Mouse (Mus musculus): ENCODE measurements around the gene Vhl.
A peak's percentile ranks its signal among the peaks of the same experiment; 100 is the strongest.
"Not testable (repeated sequence)": the region's sequence is repeated elsewhere in the genome, so short reads cannot be mapped to it uniquely, and the experiment has no call there.

The Vhl gene

DNA sequence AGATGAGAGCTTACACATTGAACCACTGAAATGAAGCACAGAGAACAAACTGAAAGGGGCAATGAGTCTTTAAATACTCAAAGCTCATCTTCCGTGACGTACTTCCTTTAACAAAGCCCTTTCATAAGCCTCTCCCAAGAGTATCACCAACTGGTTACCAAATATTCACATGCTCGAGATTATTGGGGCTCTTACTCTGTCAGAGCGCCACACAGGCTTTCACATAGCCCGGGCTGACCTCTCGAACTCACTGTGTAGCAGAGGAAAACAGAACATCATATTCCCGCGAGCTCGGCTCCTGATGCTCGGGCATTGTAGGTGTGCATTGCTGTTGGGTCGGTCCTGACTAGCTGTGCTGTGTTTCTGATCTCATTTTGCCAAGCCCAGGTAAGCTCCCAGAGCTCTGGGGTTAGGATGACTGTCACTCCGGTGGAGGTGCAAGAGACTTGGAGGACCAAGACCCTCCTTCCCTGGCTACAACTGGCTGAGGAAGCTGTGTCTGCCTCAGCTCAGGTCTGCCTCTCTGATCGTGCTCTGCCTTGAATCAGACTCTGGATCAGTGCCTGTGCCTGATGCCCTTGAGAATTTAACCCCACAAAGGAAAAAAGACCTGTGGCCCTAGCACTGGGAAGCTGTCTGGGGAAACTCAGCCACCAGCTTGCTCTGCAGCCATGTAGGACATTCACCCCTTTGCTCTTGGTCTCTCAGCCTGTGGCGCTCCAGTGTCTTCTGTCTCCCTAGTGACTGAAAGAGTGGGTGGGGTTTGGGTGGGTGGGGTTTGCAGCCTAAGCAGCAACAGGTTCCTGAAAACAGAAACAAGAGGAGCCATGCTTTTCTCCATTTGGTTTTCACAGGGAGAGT is 37.0 kb downstream of the Vhl start:
- peak in 1 of 2 experiments; percentile 9 for DNase-seq (ENCODE audit: low read depth in 2 of 2, low spot score in 2 of 2)

DNA sequence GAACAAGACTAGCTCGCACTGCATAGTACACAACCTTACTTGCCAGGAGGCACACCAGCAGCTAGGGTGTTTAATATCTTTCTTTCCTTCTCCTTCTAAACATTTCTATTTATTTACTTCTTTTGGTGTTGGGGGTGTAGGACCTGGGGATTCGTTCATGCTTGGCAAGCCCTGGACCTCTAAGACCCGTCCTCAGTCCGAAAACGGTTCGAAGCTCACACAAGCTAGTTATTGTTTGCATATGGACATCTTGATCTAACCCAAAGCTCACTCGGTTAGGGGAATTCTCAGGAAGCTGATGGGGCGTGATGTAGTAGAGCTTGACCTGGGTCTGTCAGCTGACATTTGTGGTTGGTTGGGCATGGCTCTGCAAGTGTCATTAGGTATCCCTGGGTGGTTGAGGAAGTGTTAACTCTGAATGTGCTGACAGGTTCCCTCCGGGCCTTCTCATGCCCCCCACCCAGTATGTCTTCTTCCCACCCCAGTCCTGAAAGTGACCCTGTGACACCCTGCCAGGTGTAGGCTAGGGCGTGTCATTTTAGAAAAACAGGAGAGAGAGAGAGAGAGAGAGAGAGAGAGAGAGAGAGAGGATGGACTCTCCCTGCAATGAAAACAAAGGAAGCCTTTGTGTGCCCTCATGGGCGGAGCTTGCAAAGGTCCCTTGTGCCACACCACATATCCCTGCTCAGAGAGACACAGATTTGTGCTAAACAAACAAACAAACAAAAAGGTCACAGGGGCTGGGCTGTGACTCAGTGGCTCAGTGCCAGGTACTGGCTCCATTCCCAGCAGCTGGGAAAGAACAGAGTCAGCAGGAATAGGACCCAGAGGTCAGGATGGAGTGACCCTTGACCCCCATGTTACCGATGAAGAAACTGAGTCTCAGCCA is 37.8 kb downstream of the Vhl start:
- peak in 1 of 2 experiments; percentile 8 for DNase-seq (ENCODE audit: low read depth in 2 of 2, low spot score in 2 of 2)

DNA sequence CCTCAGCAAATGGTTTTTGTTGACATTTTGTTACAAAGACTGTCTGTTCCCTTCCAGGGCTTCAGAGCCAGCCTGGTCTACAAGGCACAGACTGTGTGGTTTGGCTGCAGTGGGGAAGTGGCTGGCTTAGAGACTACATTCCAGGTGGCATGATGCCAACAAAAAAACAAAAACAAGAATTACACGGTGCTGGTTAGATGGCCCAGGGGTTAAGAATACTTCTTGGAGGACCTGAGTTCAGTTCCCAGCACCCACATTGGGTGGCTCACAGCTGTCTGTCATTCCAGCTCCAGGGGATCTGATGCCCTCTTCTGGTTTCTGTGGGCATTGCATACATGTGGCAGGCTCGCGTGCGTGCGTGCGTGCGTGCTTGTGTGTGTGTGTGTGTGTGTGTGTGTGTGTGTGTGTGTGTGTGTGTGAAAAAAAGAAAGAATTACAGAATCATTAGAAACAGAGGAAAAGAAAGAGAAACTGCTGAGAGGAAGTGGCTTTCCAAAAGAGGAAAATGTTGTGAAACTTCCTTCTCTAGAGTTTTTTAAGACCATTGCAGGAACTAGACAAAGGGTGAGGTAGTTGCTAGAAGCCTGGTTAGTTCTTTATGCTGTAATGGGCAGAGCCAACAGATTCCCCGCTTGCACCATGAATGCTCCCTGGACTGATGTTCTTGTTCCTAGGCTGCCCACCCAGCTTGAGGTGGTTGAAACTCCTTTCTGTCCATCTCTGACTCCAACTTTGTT is 39.4 kb downstream of the Vhl start:
- peak in 1 of 2 experiments; percentile 13 for DNase-seq (ENCODE audit: low read depth in 2 of 2, low spot score in 2 of 2)

DNA sequence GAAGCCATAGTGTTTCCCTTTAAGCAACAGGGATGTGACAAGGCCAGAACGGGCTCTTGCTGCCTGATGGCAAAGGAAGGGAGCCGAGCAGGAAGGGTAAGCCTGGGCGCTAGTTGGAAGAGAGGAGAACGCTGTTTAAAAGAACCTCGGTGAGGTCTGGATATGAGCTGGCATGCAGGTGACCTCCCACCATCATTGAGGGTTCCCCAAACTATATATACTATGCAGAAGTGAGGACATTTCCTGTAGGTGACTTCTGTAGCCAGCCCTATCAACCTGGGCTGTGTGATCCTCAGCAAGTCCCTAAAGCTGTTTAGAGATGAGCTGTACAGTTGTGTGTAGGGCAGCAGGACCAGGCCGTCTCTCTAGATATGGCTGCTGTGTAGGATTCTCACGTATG is 40.5 kb downstream of the Vhl start:
- DNase-seq (ENCODE audit: low read depth in 2 of 2, low spot score in 2 of 2), result no peak

DNA sequence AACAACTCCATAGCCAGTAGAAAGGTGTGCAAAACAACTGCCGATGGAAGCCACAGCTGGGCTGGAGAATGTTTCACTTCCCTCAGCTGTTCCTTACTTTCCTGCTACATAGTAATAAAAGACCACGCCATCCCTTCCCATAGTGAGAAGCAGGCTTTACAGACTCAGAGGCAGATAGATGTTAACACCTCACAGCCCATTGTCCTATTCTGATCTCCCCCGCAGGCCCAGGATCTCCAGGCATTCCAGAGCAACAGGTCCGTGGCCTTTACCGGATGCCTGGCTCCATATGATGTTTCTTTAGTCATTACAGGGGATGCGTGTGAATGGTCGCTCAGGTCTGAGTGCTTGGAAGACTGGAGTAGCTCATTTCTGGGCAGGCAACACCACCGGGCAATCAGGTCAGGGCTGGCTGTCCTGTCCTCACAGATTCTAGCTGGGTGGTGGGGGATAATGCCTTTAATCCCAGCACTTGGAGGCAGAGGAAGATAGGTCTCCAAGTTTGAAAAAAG is 43.9 kb downstream of the Vhl start:
- DNase-seq (ENCODE audit: low read depth in 2 of 2, low spot score in 2 of 2), result no peak

DNA sequence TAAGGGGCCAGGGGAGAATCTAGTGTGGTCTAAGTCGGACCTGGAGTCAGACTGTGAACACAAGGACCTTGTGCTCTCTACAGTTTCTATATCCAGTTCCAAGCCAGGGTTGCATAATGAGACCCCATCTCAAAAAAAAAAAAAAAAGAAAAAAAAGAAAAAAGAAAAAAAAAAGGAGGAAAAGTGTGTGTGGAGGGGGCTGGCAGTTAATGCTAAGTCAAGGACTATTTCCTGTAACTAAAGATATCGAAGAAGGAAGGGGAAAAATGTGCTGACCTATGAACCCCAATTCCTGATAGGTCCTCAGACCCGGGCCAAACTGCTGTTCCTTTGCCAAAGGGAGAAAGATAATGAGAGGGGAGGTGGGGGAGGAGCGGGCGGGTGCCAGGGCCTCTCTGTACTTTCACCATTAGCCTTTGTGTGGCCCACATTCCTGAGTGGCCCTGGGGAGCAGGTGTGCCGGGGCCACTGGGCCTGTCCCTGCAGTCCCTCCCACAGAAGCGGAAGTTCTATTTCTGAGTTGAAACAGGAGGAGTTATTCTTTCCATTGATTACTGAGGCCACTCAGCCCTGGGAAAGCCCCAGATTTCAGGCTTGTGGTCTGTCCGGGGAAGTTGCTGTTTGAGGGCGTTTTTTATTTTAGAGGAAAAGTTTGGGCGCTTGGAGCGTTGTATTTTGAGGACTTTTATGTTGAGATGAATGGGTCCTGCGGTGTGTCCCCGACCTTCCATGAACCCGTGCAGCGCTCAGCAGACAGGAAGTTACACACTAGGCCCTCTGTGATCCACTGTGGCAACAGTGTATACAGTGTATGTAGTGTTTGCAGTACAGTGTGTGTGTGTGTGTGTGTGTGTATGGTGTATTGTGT is 44.8 kb downstream of the Vhl start:
- peak; percentile 61 to 63 for DNase-seq (ENCODE audit: low read depth in 2 of 2, low spot score in 2 of 2)

DNA sequence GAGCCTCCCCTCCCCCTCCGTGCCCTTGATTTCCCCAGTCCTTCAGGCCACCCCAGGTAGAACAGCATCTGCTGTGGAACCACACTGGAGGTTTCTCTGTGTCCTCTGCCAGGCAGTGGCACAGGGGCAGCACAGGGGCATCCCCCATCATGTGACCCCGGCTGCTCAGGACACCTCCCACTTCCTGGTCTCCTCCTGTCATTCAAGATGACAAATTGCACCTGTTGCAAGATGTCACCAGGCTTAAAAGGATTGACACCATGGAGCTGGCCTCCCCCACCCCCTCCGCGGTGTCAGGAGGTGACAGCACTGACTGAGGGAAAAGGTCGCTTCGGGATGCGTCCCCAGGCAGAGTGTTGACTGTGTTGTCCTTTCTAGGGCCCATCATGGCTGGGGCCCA is 46.1 kb downstream of the Vhl start:
- DNase-seq (ENCODE audit: low read depth in 2 of 2, low spot score in 2 of 2), result peak; percentile 43

DNA sequence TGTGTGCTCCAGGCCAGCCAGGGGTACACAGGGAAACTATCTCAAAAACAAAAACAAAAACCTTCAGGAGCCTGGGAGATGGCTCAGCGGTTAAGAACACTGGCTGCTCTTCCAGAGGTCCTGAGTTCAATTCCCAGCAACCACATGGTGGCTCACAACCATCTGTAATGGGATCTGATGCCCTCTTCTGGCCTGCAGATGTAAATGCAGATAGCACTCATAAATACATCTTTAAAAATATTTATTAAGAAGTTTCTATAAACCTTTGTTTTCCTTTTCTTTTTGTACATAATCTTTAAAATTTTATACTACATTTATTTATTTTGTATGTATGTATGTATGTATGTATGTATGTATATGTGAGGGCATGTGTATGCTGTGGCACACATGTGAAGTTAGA is 48.3 kb downstream of the Vhl start:
- DNase-seq (ENCODE audit: low read depth in 2 of 2, low spot score in 2 of 2), result not testable (repeated sequence)

DNA sequence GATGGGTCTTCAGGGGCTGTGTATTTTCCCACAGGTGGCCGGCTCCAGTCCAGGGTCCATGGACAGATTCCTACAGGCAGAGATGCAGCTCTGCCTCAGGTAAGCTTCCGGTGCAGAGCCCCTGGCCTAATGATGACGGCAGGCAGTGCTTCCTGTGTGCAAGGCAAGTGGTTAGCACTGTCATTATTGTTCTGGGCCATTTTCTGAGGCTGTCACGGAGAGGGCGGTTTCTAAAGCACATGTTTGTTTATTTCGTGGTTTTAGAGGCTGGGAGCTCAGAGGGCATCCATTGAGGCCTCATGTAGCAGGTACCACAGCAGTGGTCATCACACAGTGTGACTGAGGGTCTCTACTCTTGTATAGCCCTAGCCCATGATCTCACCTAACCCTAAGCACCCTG is 49.2 kb downstream of the Vhl start:
- no peak for DNase-seq (ENCODE audit: low read depth in 2 of 2, low spot score in 2 of 2)

DNA sequence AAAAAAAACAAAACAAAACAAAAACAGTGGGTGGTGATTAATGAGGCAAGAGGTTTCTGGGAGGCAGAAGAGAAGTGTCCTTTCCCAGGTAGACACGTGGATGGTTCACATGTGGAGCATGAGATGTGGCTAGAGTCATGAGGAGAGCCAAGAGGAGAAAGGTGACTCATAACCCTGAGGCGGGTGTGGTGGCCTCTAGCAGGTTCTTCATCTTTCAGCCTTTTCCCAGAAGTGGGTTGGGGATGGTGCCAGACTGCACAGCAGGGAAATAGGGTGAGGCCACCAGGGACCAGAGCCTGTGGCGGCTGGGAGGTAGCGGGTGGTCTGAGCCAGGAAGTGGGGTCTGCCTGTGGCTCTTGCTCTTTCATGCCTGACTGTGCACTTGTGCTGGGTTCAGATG is 51.5 kb downstream of the Vhl start:
- DNase-seq (ENCODE audit: low read depth in 2 of 2, low spot score in 2 of 2), result no peak

DNA sequence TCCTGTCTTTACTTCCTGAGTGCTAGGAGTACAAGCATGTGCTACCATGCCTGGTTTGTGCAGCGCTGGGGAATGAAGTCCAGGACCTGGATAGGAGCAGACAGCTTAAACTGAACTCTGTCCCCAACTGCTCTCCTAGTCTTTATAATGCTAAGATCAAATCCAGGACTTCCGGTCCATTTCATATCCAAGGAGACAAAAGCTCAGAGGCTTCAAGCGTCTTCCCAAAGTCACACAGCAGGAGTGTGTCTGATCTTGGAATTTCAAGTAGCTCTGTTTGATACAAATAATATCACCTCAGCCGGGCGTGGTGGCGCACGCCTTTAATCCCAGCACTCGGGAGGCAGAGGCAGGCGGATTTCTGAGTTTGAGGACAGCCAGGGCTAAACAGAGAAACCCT is 52.2 kb downstream of the Vhl start:
- DNase-seq (ENCODE audit: low read depth in 2 of 2, low spot score in 2 of 2), result no peak

DNA sequence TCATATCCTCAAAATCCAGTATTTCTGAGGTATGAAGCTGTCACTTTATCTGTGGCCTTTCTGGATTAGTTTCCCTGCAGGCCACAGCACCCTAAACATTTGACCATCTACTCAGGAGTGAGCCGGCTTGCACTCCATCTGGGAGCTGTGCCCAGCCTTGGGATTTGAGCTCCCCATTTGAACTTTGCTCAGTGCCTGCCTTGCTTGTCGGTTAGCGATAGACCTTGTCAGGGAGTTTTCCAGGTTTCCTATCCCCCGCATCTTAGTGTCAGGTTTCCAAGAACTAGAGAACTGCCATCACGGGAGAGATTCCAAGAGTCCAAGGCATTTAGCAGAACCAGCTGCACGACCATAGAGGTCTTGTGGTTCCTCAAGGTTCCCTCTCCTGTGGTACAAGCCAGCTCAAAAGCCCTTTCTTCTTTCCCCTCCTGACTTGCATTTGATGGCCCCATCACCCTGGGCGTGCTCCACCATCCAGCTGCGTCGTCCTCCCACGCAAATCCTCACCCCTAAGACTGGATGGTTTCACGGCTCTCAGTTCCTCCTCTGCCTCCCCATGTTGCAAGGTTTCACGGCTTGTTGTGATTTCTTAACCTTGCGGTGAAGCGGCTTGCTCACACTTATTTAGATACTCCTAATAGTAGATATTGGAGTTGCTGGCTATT is 53.4 kb downstream of the Vhl start:
- no peak for DNase-seq (ENCODE audit: low read depth in 2 of 2, low spot score in 2 of 2)

DNA sequence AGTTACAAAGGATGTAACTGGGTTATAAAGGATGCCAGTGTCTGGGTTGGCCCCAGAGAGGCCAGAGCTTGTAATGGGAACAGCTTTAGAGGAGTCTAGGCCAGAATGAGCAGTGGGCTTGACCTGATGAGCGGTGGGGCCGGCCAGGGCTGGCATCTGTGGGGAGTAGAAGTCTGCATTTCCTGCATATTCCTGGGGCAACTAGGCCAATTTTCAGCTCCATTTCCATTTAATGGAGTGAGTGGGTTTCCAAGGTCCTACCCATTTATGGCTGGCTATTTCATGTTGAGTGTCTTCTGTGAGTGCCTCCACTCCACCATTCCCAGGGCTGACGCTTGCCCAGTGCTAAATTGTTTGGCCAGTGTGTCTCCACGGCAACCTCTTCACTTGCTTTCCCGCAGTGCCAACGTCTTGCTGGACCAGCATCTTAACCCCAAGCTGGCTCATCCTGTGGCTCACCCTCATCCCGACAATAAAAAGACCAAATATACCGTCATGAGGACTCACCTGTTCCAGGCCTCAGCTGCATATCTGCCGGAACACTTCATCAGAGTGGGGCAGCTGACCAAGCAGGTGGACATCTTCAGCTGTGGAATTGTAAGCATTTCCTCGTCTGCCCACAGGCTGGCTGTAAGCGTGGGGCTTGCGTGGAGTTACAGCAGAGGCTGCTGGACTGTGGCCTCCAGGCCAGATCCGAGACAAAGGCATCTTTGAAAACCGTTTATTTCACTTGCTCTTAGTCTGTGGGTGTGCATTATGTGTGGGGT is 54.7 kb downstream of the Vhl start:
- DNase-seq (ENCODE audit: low read depth in 2 of 2, low spot score in 2 of 2), result no peak

DNA sequence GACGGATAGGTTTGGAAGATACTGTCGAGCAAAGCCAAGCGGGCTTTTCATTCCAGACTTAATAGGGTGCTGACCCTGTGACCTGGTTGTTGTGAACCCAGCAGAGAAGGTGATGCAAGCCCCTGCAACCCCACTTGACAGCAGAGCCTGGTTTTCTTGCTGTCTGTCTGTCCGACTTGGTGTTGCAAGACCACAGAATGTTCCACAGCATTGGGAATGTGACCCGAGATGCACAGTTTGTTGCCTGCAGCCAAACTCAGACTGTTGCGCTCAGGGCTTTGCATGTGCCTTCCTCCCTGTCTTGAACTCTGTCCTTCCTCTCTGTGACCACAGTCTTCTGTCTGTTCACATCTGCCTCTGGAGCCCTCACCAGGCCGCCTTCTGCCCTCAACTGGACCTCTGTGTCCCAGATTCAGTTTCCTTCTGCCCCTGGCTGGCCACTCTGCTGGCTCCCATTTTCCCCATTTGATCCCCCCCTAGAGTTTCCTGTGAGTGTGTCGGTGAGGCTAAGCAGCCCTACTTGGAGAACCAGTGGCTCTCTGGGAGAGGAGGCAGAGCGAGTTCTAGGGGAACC is 56.3 kb downstream of the Vhl start:
- no peak for DNase-seq (ENCODE audit: low read depth in 2 of 2, low spot score in 2 of 2)
